Mouse (Mus musculus): ENCODE data around the gene Cenpm.
A peak's percentile ranks its signal among the peaks of the same experiment; 100 is the strongest.
"Not testable (repeated sequence)": the region's sequence is repeated elsewhere in the genome, so short reads cannot be mapped to it uniquely, and the experiment has no call there.

Gene Cenpm

DNA sequence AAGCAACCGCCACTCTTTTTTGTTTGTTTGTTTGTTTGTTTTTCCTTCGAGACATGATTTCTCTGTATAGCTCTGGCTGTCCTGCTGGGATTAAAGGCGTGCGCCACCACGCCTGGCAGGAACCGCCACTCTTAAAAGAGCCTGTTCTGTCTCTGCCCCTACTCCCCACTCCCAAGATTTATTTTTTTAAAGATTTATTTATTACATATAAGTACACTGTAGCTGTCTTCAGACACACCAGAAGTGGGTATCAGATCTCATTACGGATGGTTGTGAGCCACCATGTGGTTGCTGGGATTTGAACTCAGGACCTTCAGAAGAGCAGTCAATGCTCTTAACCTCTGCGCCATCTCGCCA is 235 bp upstream of the Cenpm start:
- DNase-seq (ENCODE audit: extremely low spot score, low read depth, low spot score) = not testable (repeated sequence)

- DNase-seq (ENCODE audit: extremely low spot score, low read depth, low spot score) = no peak
Observed at GRCm38 (mm10) chr15:82243742-82244114, 820 bp downstream of the Cenpm start.

DNA sequence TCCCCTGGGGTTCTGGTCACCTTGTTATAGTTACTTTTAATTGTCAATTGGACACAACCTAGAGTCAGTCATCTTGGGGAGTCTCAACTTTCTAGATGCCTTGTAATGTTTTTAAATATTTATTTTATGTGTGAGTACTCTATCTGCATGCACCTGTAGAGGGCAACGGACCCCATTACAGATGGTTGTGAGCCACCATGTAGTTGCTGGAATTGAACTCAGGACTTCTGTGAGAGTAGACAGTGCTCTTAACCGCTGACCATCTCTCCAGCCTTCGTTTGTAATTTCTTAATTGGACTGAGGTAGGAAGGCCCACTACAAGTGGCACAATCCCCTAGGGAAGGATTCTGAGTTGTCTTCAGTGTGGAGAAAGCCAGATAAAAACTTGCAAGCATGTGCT is 1.2 kb downstream of the Cenpm start:
- DNase-seq (ENCODE audit: extremely low spot score, low read depth, low spot score) = no peak

- peak; percentile 39 for DNase-seq (ENCODE audit: extremely low spot score, low read depth, low spot score)
Observed at GRCm38 (mm10) chr15:82236565-82236964, 8.0 kb downstream of the Cenpm start.

GRCm38 (mm10) chr15:82235661-82236060 is 8.9 kb downstream of the Cenpm start:
- DNase-seq (ENCODE audit: extremely low spot score, low read depth, low spot score) = no peak

DNA sequence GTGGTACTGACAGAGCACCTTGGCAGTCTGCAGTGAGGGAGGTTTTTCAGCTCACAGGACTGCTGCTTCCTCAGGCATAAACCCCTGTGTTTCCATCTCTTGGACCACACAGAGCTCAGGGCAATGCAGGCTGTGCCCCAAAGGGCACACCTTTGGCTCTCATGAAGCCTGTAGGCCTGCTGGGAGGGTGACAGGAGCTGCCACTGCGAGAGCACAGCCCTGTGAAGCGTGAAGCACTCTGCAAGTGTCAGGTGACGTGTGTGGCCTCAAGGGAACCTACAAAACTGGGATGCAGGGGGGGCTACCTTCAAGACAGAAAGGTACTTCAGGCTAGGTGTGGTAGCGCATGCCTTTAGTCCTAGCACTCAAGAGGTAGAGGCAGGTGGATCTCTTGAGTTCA is 11.9 kb downstream of the Cenpm start:
- DNase-seq (ENCODE audit: extremely low spot score, low read depth, low spot score) = no peak

DNA sequence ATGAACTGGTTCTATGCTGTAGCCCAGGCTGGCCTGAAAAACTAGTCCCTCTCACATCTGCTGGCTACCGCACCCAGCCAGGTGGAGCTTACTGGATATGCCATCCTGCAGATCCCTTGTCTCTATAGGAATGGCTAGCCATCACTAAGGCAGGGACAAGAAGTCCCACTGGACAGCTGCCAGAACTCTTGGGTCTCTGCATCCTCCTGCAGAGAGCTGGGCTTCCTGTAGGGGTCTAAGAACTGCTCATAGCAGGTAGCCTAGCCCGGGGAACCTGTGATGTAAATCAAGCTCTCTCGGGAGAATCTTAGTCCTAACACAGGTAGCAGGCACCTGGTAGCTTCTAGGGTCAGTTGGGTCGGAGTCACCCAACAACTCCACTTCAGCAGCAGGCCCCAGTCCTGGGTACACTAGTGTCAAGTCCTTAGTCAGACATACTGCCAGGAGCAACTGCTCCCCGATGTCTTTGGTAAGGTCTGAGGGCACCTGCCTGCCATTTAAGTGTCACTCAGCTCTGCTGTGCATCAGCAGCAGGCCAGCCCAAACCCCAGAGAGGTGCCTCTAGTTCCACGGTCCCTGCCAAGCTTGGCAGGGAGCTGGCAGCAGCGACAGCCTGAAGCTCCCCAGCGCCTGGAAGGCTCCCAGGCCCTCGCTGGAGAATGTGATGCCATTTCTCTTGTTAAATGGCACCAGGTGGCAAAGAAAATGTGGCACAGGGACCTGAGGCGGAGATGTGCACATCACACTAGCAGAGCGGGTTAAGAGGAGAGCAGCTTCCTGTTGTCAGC is 12.8 kb downstream of the Cenpm start:
- DNase-seq (ENCODE audit: extremely low spot score, low read depth, low spot score) = no peak

GRCm38 (mm10) chr15:82231100-82231499 is 13.4 kb downstream of the Cenpm start:
- DNase-seq (ENCODE audit: extremely low spot score, low read depth, low spot score) = no peak

GRCm38 (mm10) chr15:82230098-82230611 is 14.4 kb downstream of the Cenpm start:
- DNase-seq (ENCODE audit: extremely low spot score, low read depth, low spot score) = no peak

- no peak for DNase-seq (ENCODE audit: extremely low spot score, low read depth, low spot score)
Observed at GRCm38 (mm10) chr15:82229542-82230045, 15.0 kb downstream of the Cenpm start.

DNA sequence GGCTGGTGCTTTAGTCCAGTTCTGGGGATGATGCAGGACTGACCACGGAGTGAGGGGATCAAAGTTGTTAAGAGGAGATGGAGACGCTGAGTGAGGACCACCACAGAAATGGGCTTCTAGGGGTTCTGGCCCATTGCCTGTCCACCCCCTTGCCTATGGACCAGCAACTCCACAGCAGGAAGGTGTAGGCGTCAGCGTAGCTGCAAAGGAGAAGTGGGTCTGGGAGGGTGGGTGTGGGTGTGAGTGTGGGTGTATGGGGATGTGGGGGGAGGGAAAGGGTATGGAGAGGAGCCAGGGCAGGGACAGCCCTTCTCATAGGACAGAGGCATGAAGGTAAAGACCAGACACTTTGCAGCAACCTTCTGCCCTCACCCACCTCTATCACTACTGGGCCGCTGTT is 18.8 kb downstream of the Cenpm start:
- no peak for DNase-seq (ENCODE audit: extremely low spot score, low read depth, low spot score)

DNA sequence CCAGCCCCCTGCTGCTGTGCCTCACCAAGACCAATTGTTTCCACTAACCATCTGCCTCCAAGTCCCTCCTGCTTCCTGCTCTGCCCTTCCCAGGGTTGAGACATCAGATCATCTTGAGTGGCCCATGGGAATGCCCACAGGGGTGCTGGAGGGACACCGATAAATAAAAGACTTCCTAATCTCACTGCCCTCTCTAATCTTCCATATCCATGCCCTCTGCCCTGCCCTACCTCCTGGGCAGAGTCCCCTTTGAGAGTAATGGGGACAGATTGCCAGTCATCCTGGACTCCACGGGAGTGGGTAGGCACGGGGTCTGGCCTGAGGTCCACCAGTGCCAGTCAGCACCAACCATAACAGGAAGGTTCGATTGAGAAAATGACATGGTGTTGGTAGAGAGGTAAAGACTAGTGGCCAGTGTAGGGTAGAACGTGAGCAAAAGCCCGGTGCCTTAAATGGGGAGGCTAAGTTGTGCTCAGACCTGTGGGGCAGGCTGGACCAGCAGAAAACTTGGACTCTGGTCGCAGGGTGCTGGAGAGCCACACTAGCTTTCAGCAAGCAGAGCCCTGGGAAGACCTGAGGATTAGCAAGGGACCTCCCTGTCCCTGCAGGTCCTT is 19.8 kb downstream of the Cenpm start:
- no peak for DNase-seq (ENCODE audit: extremely low spot score, low read depth, low spot score)

GRCm38 (mm10) chr15:82223657-82224601 is 20.6 kb downstream of the Cenpm start, which contains the start of gene Tnfrsf13c:
Gene Tnfrsf13c, minus strand, starts transcription at chr15:82224369.
- no peak for DNase-seq (ENCODE audit: extremely low spot score, low read depth, low spot score)

- no peak for DNase-seq (ENCODE audit: extremely low spot score, low read depth, low spot score)
Observed at GRCm38 (mm10) chr15:82223251-82223650, 21.3 kb downstream of the Cenpm start.

DNA sequence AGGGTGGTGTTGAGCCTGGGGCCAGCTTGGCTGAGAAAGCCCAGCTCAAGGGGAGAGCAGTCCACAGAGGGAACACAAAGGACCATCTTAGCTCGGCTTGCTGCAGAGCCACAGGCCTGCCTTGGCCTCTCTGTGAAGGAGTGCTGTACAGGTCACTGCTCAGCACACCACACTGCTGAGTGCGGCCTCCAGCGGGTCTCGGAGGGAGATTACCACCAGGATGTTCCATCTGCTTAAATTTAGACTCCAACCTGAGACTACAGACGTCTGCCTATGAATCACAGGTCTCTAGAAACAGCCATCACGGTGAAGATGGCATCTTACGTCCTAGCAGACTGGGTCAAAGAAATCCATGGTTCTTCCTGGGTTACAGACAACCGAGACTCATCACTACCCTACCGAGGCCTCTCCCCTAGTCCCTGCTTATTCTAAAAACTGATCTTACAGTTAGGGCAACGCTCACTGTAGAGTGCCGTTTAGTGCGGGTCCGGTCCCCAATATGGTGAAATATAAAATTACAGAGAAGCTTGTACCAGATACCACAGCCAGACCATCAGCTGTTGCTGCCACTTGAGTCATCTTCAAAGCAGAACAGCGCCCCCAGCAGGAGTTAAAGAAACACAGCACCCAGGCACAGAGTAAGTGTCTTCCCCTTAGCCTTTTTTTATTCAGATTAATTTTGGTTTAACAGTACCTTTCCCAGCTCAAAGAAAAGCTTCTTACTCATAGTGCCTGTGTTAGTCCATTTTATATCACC is 23.3 kb downstream of the Cenpm start:
- DNase-seq (ENCODE audit: extremely low spot score, low read depth, low spot score) = no peak

GRCm38 (mm10) chr15:82220003-82220675 is 24.4 kb downstream of the Cenpm start:
- DNase-seq (ENCODE audit: extremely low spot score, low read depth, low spot score) = no peak

DNA sequence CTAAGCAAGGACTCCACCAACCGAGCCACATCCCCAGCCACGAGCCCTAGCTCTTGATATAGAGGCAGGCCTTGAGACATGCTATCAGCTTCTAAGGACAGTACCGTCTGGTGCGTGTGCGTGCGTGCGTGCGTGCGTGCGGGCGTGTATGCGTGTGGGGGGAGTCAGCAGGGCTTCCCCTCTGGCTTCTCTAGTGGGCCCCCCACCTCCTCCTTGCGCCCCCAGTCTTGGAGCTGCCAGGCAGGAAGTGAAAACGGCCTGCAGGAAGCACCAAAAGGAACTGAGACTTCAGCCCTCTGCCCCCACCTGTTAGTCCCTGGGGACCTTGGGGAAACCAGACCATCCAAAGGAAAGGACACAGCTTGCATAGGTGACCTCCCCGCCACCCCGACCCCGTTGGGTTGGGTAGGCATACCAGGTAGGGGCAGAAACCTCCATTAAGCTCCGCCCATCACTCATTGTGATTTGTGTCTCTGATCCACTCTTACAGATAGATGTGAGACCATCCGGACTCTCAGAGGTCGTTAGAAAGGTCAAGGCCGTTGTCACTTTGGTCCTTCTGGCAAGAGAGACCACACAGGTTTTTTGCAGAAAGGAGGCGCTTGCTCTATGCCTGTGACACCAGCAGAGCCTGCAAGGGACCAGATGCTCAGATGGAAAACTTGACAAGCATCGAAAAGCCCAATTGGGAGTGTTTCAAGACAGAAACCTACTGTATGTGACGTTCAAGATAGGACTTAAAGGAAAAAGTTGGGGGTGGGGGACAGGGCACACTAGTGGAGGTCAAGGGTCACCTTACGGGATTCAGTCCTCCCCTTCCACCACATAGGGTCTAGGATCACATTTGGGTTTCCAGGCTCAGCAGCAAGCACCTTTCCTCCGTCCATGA is 25.5 kb downstream of the Cenpm start:
- no peak for DNase-seq (ENCODE audit: extremely low spot score, low read depth, low spot score)

GRCm38 (mm10) chr15:82217980-82218379 is 26.6 kb downstream of the Cenpm start:
- no peak for DNase-seq (ENCODE audit: extremely low spot score, low read depth, low spot score)

GRCm38 (mm10) chr15:82217039-82217438 is 27.5 kb downstream of the Cenpm start:
- no peak for DNase-seq (ENCODE audit: extremely low spot score, low read depth, low spot score)

Measured in hindlimb bud, embryonic 11.5 days (tissue).